Mouse (Mus musculus) liver, postnatal 0 days (tissue): ENCODE measurements around the gene Dnah12. TPM values are rescaled to one million over a fixed set of nuclear protein-coding genes. Genes with fewer than 3 reads are reported as not detected.
A peak's percentile ranks its signal among the peaks of the same experiment; 100 is the strongest.

ENCODE experiments used
- ATAC-seq: fragments of 200-750 bp; cut with Nextera tagmentation; 2 replicates; pipeline ENCODE4 v1.8.0; 2017; ENCODE audit warnings: mild to moderate bottlenecking, moderate library complexity
- DNase-seq: peaks from one replicate; pipeline ENCODE4 v3.0.0-alpha.2; 2016
- H3K27ac ChIP-seq: fragments of 300-500 bp; sonication (generic); 2 replicates; pipeline ENCODE4 v1.5.1; 2014; ENCODE audit warnings: antibody characterized with exemption, moderate library complexity, mild to moderate bottlenecking, low read depth
- H3K27me3 ChIP-seq: fragments of 300-500 bp; sonication (generic); 2 replicates; pipeline ENCODE4 v1.6.1; 2014; ENCODE audit warnings: low read length, control low read depth, mixed read lengths; ENCODE audit not compliant: insufficient read depth
- H3K36me3 ChIP-seq: fragments of 300-500 bp; sonication (generic); replicated peaks from 2 replicates; pipeline ENCODE4 v1.6.1; 2014; ENCODE audit warnings: mild to moderate bottlenecking, control low read depth, low read length, moderate library complexity, mixed read lengths; ENCODE audit not compliant: insufficient read depth
- H3K4me1 ChIP-seq: fragments of 300-500 bp; sonication (generic); 2 replicates; pipeline ENCODE4 v1.6.1; 2014; ENCODE audit warnings: antibody characterized with exemption, mild to moderate bottlenecking, control low read depth; ENCODE audit not compliant: insufficient read depth
- H3K4me2 ChIP-seq: fragments of 300-500 bp; sonication (generic); 2 replicates; pipeline ENCODE4 v1.6.1; 2014; ENCODE audit warnings: low read depth, mild to moderate bottlenecking, low read length, moderate library complexity, mixed read lengths
- H3K4me3 ChIP-seq: fragments of 300-500 bp; sonication (generic); 2 replicates; pipeline ENCODE4 v1.5.1; 2014; ENCODE audit warnings: low read depth, low read length
- H3K9ac ChIP-seq: fragments of 300-500 bp; sonication (generic); replicated peaks from 2 replicates; pipeline ENCODE4 v1.6.1; 2014; ENCODE audit warnings: mild to moderate bottlenecking, moderate library complexity
- H3K9me3 ChIP-seq: fragments of 300-500 bp; sonication (generic); 2 replicates; pipeline ENCODE4 v1.6.1; 2016; ENCODE audit warnings: mild to moderate bottlenecking, control low read depth, low read length, mixed read lengths
- CTCF ChIP-seq: sonication (generic); IDR thresholded peaks from 2 replicates; pipeline ENCODE4 v1.5.1; 2016; ENCODE audit warnings: antibody characterized with exemption, low read depth
- EP300 ChIP-seq: IDR thresholded peaks from 2 replicates; pipeline ENCODE4 v1.6.1; 2016; ENCODE audit warnings: antibody characterized with exemption, low read depth, mild to moderate bottlenecking
- WGBS: fragments of 180-500 bp; shearing (Covaris S2); extraction: QIAGEN DNeasy Blood & Tissue Kit; methylation state at CpG from one replicate; pipeline ENCODE4 v1.1.7; 2014; ENCODE audit not compliant: insufficient replicate concordance; 5-methylcytosine and 5-hydroxymethylcytosine counted together
- polyA plus RNA-seq: library from polyadenylated mRNA; unstranded; fragments of >200 nt; fragmentation: Nextera tagmentation; extraction: Ambion mirVana; gene quantifications from 2 replicates; pipeline ENCODE4 v1.2.1, GENCODE M21; 2015

Gene Dnah12
- polyA plus RNA-seq, 1 experiment from 2014 or later: 0.04 TPM

- Histone ChIP-seq H3K4me2 (no peak overlapping the region), H3K27me3 (no peaks in the 10 kb centered on the region), H3K27ac (no peak overlapping the region), H3K9me3 (no peaks in the 10 kb centered on the region), H3K4me3 (no peak overlapping the region), H3K9ac (no peak overlapping the region), H3K36me3 (no peaks in the 10 kb centered on the region), H3K4me1 (no peaks in the 10 kb centered on the region)
- DNase-seq: no peak
- WGBS: 66% methylated on average over 3 of the region's 3 CpGs
- TF ChIP-seq EP300 (no peak), CTCF (no peak)
- no peak for ATAC-seq
These were observed 31.8 kb downstream of the Dnah12 start for GRCm38 (mm10) chr14:26724898-26725297.

DNA sequence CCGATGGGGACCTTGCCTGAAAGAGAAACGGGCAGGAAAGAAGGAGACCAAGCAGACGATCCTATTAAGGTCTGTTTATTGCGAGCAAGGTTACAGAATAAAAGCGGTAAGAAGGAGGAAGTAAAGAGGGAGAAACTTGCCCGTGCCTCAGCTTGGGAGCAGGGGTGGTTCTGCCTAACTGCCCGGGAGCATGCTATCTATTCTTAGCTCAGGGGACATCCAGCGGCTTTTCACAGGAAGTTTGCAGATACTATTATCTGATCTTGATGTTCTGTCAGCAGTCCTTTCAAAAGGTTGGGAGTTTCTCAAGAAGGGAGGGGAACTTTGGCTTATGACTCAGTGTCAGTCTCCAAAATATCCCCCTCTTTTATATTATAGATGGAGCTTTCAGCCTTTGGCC lies 65.5 kb downstream of the Dnah12 start:
- Histone ChIP-seq H3K27me3 (no peaks in the 10 kb centered on the region), H3K4me3 (no peak overlapping the region), H3K27ac (no peak overlapping the region), H3K4me1 (no peaks in the 10 kb centered on the region), H3K4me2 (no peak overlapping the region), H3K9me3 (no peaks in the 10 kb centered on the region), H3K9ac (no peak overlapping the region), H3K36me3 (no peaks in the 10 kb centered on the region)
- TF ChIP-seq CTCF: no peak
- no peak for TF ChIP-seq EP300
- 23% methylated on average over 8 of the region's 8 CpGs for WGBS
- DNase-seq (no peak), ATAC-seq (no peak)

DNA sequence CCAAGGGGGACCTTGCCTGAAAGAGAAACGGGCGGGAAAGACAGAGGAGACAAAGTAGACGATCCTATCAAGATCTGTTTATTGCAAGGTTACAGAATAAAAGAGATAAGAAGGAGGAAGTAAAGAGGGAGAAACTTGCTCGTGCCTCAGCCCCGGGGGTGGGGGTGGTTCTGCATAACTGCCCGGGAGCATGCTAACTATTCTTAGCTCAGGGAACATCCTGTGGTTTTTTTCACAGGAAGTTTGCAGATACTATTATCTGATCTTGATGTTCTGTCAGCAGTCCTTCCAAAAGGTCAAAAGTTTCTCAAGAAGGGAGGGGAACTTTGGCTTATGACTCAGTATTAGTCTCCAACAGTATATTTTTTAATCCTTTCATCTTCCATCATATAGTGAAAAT lies 71.8 kb downstream of the Dnah12 start:
- Histone ChIP-seq H3K9ac (no peak overlapping the region), H3K4me1 (no peaks in the 10 kb centered on the region), H3K9me3 (no peaks in the 10 kb centered on the region), H3K27ac (no peak overlapping the region), H3K4me2 (no peak overlapping the region), H3K4me3 (no peak overlapping the region), H3K36me3 (no peaks in the 10 kb centered on the region), H3K27me3 (no peaks in the 10 kb centered on the region)
- DNase-seq (no peak), ATAC-seq (no peak)
- no peak for TF ChIP-seq CTCF
- no peak for TF ChIP-seq EP300
- 30% methylated on average over 6 of the region's 6 CpGs for WGBS

- Histone ChIP-seq H3K27ac (no peak overlapping the region), H3K9me3 (no peaks in the 10 kb centered on the region), H3K4me3 (no peak overlapping the region), H3K4me1 (no peaks in the 10 kb centered on the region), H3K27me3 (no peaks in the 10 kb centered on the region), H3K36me3 (no peaks in the 10 kb centered on the region), H3K4me2 (no peak overlapping the region), H3K9ac (no peak overlapping the region)
- ATAC-seq: no peak
- WGBS: 48% methylated on average over 4 of the region's 4 CpGs
- TF ChIP-seq EP300 (no peak), CTCF (no peak)
- no peak for DNase-seq
These were observed 75.1 kb downstream of the Dnah12 start for GRCm38 (mm10) chr14:26768195-26768594.

- Histone ChIP-seq H3K27ac (no peak overlapping the region), H3K36me3 (no peaks in the 10 kb centered on the region), H3K9ac (no peak overlapping the region), H3K9me3 (no peaks in the 10 kb centered on the region), H3K27me3 (no peaks in the 10 kb centered on the region), H3K4me1 (no peaks in the 10 kb centered on the region), H3K4me3 (no peak overlapping the region), H3K4me2 (no peak overlapping the region)
- 79% methylated on average over 4 of the region's 4 CpGs for WGBS
- no peak for TF ChIP-seq CTCF
- no peak for TF ChIP-seq EP300
- no peak for DNase-seq
- no peak for ATAC-seq
These were observed 80.5 kb downstream of the Dnah12 start for GRCm38 (mm10) chr14:26773536-26773935.

GRCm38 (mm10) chr14:26783731-26784130 lies 90.7 kb downstream of the Dnah12 start:
- DNase-seq: no peak
- ATAC-seq: no peak

DNA sequence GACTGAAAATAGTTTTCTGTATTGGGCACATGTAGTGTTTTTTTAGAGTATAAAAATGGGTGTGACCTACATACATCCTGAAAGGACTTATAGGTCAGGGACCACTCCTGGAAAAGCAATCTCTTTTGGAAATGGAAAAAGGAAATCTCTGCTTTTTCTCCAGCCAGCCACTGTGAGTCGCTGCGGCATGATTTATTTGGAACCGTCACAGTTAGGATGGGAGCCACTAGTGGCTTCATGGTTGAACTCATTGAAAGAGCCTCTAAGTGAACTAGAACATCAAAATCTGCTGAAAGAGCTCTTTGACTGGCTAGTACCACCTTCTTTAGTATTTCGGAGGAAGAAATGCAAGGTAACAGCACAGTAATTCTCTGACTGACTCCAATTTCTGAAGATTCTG lies 92.6 kb downstream of the Dnah12 start:
- Histone ChIP-seq H3K9ac (no peak overlapping the region), H3K9me3 (no peaks in the 10 kb centered on the region), H3K4me1 (no peaks in the 10 kb centered on the region), H3K27me3 (no peaks in the 10 kb centered on the region), H3K4me3 (no peak overlapping the region), H3K4me2 (no peak overlapping the region), H3K36me3 (no peaks in the 10 kb centered on the region), H3K27ac (no peak overlapping the region)
- no peak for DNase-seq
- TF ChIP-seq EP300: no peak
- peak; percentile 48 for TF ChIP-seq CTCF
- WGBS: 47% methylated on average over 4 of the region's 4 CpGs
- no peak for ATAC-seq

More at GRCm38 (mm10) chr14:26783731-26784130, 90.7 kb downstream of the Dnah12 start:
- no peaks in the 10 kb centered on the region for H3K4me1 ChIP-seq
- H3K9me3 ChIP-seq: no peaks in the 10 kb centered on the region
- H3K4me3 ChIP-seq: no peak overlapping the region
- no peak overlapping the region for H3K9ac ChIP-seq
- no peaks in the 10 kb centered on the region for H3K27me3 ChIP-seq
- 26% methylated on average over 4 of the region's 4 CpGs for WGBS
- TF ChIP-seq CTCF (no peak), EP300 (no peak)
- no peak overlapping the region for H3K4me2 ChIP-seq
- no peaks in the 10 kb centered on the region for H3K36me3 ChIP-seq
- H3K27ac ChIP-seq: no peak overlapping the region
